Mouse (Mus musculus): ENCODE measurements around the gene Zscan5b. TPM values are rescaled to one million over a fixed set of nuclear protein-coding genes. Genes with fewer than 3 reads are reported as not detected.

The Zscan5b gene
- not detected in 2 replicates for polyA plus RNA-seq (2012; rRNA removed)

GRCm38 (mm10) chr7:6221978-6222377, at the start of gene Zscan5b:
Gene Zscan5b (plus strand): TSS chr7:6222278.

DNA sequence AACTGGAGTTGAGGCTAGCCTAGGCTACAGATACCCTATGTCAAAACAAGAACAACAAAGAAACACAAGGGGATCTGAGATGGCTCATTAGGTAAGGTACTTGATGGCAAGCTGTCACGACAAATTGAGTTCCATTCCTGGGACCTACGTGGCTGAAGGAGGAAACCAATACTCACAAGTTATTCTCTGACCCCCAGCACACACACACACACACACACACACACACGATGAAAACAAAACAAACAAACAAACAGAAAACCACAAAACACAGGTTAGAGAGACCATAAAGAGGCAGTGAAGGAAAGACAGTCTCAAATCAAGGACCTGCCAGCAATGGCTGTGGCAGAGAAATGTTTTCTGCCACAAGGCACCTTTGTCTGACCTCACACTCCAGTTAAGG, 25.3 kb upstream of the Zscan5b start, which contains the start of gene Galp:
Gene Galp, plus strand, starts transcription at position 301 of the 400 bp plus-strand sequence.

DNA sequence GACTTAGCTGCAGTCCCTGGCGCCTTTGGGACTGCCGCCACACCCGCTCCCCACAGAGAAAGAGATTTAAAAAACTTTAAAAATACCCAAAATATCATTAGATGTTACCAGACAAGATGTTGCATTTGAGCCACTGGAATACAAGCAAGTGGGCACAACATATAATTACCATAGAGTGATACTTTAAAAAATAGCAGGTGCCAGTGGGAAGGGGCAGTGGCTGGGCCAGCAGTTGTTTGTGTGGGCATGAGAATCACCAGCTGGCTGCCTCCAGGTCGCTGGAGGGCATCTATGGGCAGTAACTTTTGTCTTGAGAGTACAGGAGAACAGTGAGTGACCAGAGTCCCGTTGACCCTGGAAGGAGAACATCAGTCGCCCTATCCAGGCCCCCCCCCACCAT, 30.3 kb downstream of the Zscan5b start, which contains the start of gene Epp13:
Gene Epp13, plus strand, starts transcription at position 301 of the 400 bp plus-strand sequence.

DNA sequence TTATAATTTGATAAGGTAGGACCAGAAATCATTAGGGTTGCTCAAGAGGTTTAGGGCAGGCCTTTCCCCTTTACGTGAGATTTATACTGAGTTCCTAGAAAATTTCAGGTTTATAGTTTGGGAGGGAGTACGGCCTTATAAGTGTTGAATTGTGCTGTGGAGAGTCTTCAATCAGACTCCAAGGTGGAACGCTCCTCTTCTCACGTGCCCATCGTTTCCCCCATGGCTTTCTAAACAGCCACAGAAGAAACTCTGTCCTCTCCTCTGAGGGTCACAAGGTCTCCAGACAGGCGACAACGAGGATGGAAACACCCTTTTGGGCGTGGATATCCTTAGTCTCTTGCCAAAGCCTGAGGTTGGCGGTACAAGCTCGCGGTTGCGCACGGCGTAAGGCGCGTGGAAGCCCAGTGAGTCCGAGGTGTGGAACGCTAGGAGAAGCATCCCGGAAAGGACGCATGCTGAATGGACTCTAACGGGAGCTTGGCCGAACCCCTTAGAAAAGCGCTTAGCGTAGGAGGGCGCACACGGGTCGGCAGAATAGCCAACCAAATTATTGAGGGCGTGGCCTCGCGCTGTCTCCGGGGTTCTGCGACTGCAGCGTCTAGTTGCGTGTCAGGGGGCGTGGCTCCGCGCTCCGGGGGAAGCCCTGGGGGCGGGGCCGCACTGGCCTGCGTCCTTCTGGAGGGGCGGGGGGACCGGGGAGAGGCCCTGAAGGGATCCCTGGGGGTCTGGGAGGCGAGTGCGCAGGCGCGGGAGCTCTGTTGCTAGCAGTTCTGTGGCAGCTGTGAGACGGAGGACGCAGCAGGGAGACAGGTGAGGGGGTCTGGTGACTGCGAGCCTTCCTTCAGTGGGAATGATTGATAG, 64.0 kb downstream of the Zscan5b start, which contains the start of gene Zfp667:
Gene Zfp667, plus strand, starts transcription at position 738 of the 864 bp plus-strand sequence.

Other genes with a start within 250 kb of the Zscan5b start
- gene Vmn1r65, start 211.3 kb upstream of the Zscan5b start, polyA plus RNA-seq (2012; rRNA removed): not detected in 2 replicates
- 0.02 TPM in 1 of 2 replicates, not detected in the other for gene Nlrp4c, start 177.1 kb upstream of the Zscan5b start, polyA plus RNA-seq (2012; rRNA removed)
- gene Zfp787, start 66.3 kb upstream of the Zscan5b start, polyA plus RNA-seq (2012; rRNA removed): 36.1 and 39.3 TPM in 2 replicates
- gene Zfp444, start 50.1 kb upstream of the Zscan5b start, polyA plus RNA-seq (2012; rRNA removed): 52.6 and 93.5 TPM in 2 replicates
- not detected in 2 replicates for gene Galp, start 25.2 kb upstream of the Zscan5b start, polyA plus RNA-seq (2012; rRNA removed)
- not detected in 2 replicates for gene Epp13, start 30.4 kb downstream of the Zscan5b start, polyA plus RNA-seq (2012; rRNA removed)
- 5.6 and 6.3 TPM in 2 replicates for gene Zfp667, start 64.3 kb downstream of the Zscan5b start, polyA plus RNA-seq (2012; rRNA removed)
- gene Zfp583, start 109.0 kb downstream of the Zscan5b start, polyA plus RNA-seq (2012; rRNA removed): 6.1 and 7.8 TPM in 2 replicates
- gene Gm3854, start 121.5 kb downstream of the Zscan5b start, polyA plus RNA-seq (2012; rRNA removed): 2.2 and 2.5 TPM in 2 replicates
- gene Zfp78, start 141.0 kb downstream of the Zscan5b start, polyA plus RNA-seq (2012; rRNA removed): 1.5 and 2.3 TPM in 2 replicates
- gene Zfp28, start 161.0 kb downstream of the Zscan5b start, polyA plus RNA-seq (2012; rRNA removed): 7.9 and 13.4 TPM in 2 replicates
- gene Smim17, start 176.4 kb downstream of the Zscan5b start, polyA plus RNA-seq (2012; rRNA removed): 1.1 and 1.9 TPM in 2 replicates
- 0.05 and 0.06 TPM in 2 replicates for gene Gm20715, start 188.0 kb downstream of the Zscan5b start, polyA plus RNA-seq (2012; rRNA removed)
- gene Olfr1344, start 216.4 kb downstream of the Zscan5b start, polyA plus RNA-seq (2012; rRNA removed): 0.02 and 0.06 TPM in 2 replicates
- gene Olfr1336, start 233.9 kb downstream of the Zscan5b start, polyA plus RNA-seq (2012; rRNA removed): not detected in 2 replicates
- not detected in 2 replicates for gene Olfr1346, start 244.8 kb downstream of the Zscan5b start, polyA plus RNA-seq (2012; rRNA removed)